Mouse (Mus musculus) megakaryocyte, embryonic 14.5 days (primary cell): Measurements from ENCODE around the gene Gm9837.

Experiments
- FLI1 ChIP-seq: IDR thresholded peaks from 2 replicates; pipeline ENCODE4 v1.6.1; 2012; ENCODE audit warnings: low read length, inconsistent platforms, mixed read lengths
- GATA1 ChIP-seq: IDR thresholded peaks from 3 replicates; pipeline ENCODE4 v1.6.1; 2012; ENCODE audit warnings: mixed read lengths, low read length, inconsistent platforms, borderline replicate concordance

GRCm38 (mm10) chr11:53431347-53432056 is 38.8 kb downstream of the Gm9837 start:
- TF ChIP-seq GATA1, result no peak
- no peak for TF ChIP-seq FLI1
